Mouse (Mus musculus) lung, adult 18-20 months (tissue): ENCODE results near the gene Fam57a.
A peak's percentile ranks its signal among the peaks of the same experiment; 100 is the strongest.

Experiments
- DNase-seq, 2 experiments: peaks; one replicate each; pipeline ENCODE4 v3.0.0; 2022; ENCODE audit warnings: mixed read lengths in 2 of 2

Fam57a gene

DNA sequence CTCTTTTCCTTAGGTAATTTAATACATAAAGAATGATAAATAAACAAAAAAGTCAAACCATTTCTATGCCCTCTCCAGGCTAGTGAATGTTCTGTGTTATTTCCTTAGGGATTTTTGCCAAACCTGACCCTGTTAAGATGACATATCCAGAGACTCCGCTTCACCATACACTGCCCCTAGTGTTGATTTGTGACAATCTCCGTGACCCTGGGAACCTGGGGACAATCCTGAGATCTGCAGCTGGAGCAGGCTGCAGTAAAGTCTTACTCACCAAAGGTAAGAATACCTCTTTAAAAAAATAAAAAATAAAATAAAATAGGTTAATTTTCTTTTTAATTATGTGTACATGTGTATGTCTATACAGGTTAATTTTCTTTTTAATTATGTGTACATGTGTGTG lies 67.8 kb downstream of the Fam57a start:
- no peak for DNase-seq

DNA sequence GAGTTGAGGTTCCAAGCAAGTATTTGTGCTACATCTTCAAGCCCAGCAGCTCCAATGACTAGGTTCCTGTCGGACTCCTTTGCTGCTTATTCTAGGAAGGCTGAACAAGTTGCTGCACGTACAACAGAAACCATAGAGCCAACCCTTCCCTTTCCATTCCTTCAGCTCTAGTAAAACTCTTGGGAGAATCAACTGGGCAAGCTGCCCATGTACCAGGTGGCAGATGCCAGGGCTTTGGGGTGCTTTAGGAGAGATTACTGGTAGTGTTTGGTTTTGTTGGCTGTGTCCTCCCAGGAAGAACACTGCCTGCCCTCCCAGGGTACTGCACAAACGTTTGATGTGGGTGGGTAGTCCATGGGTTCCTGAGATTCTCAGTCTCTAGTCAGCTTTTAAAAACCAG lies 72.6 kb downstream of the Fam57a start:
- DNase-seq: no peak

DNA sequence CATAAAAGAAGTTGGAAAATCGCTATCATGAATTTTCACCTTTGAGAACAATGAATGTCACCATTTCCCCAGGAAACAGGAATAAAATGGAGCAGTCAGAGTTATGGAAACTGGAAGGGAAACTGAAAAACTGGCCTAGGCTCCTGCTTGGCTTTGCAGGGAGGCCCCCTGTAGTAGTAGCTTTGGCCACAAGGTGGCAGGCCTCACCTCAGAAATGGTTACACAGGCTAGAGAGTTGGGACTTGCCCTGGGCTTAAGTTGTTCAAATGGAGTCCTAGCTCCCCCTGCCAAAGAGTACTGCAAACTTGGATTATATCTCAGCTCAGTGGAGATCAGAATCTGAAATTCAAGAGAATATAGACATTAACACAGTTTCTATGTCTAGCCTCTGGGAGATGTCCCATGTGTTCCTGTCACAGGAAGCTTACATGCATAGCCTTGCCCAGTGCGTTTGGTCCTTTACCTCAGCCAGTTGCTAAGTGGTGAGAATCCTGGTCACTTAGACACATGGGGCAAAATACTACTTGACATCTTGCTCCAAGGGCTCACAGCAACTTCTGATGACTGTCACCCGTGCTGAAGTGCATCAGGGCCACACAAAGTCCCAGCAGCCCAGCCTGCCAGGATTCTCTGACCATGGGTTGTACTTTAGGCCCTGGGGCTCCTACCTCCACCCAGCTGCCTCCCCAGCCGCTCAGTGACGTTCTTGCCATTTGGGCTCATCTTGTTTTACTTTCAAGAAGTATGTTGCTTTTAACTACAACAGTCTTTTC lies 73.9 kb downstream of the Fam57a start:
- DNase-seq: peak; percentile 80 to 86

DNA sequence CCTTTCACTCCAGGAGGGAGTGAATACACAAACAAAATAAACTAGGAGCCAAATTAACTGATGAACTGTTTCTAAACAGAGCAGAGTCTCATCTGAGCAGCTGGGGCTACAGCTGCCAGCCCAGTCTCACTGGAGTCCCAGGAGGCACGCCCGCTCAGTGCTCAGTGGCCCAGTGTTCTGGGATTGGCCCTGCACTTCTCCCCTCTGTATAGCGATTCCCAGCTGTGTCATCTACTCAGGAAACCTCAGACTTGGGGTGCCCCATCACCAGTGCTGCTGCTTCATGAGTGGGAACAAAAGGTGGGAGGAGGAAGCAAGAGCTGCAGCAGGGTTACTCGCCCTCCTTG lies 74.4 kb downstream of the Fam57a start:
- no peak for DNase-seq

DNA sequence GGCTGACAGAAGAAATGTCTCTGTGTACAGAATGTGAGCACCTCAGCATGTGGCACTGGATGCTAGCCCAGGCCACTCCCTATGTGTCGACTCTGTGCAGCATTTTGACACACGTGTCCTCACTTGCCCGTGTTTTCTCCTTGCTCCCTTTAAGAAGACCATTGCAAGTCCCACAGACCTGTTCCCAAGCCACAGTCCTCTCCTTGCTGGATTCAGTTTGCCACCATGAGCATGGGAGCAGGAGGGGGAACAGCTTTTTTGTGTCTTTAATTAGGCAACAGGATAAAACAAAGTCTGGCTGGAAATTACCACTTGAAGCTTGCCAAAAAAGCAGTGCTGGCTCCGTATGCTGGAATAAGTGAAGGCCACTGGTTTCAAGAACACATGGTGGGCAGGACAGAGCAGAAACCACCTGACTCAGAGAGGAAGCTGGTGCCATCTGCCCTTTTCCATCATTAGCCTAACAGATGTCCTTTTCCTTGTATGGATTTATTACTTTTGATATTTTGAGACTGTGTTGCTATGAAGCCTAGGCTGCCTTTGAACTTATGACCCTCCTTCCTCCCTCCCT lies 76.0 kb downstream of the Fam57a start:
- no peak for DNase-seq

DNA sequence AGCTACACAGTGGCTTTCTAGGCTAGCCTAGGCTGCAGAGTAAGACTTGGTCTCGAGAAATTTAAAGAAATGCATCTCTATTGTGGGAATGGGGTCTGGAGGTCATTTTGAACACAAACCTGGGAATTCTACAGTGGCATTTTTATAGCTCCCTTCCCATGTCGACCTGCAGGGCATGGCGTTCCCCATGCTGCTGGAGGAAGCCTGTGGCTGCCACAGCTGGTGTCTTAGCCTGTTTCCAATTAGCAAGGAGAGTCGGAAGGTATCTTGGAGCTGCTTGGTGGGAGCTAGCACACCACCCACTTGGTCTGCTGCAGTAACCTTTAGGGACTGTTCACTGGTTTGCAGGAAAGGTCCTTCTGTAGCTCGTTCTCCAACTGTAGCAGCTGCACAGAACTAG lies 76.7 kb downstream of the Fam57a start:
- no peak for DNase-seq

DNA sequence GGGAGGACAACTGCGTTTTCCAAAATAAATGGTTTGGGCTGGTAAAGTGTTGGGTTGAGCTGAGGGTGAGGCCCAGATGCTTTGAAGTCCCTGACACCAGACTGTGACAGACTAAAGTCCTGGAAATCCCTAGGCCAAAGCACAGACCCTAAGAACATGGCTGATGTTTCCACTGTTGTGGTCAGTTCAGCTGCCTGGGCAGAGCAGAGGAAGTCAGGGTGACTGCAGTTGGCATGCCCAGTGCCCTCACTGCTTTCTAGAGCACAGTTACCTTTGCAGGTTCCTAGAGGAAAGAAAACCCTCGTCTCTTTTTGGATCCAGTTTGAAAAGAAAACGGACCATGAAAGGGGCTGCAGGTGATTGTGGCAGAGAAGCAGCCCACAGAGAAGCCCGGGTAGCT lies 77.9 kb downstream of the Fam57a start:
- DNase-seq: no peak

DNA sequence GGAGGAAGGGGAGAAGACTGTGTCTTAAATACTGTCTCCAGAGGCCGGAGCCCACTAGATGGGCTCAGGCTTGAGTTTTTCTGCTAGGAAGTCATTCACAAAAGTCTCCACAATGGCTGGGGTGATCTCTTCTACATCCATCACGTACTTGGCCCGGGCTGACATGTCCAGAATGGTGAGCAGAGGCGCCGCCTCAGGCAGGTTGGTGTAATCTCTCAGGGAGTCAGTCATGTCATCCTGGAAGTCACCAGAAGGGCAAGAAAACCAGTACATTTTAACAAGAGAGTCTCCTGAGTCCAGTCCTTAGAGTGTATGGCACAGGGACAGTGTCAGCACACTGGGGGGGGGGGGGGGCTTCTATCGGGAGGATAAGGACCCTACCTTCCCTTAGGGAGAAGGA lies 79.0 kb downstream of the Fam57a start:
- no peak for DNase-seq

DNA sequence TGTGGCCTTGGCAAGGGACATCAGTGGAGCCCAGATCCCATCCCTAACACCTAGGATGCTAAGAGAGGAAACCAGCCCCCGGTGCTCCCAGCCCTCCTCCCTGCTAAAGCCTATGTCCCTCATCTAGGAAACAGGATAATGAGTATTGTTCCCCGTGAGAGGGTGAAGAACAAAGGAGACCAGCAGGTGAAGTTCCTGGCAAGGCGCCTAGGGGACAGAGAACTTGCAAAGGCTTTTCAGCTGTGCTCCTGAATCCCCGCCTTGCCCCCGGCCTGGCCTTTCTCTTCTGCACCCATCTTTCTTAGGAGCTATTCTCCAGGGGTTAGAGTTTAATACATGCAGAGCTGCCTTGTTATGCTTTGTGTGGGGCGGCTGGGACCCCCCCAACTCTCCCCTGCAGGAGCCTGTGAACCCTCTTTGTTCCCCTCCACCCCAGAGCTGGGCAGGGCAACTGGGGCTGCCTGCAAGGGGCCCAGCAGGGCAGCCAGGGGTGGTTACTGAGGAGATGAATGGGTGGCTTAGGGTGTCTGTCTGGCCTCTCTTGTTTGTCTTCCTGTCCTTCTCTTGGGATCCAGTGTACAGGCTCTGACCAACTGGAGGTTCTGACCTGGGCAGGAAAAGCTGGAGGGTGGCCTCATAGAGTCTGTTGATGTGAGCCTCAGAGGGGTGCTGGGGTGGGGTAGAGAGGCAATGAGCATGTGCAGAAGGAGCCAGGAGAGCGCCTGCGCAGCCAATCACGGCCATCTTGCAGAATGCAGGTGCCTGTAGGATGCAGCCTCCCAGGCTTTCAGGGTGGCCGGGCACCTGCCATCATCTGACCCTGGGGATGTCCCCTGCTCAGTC lies 81.0 kb downstream of the Fam57a start:
- DNase-seq: no peak

DNA sequence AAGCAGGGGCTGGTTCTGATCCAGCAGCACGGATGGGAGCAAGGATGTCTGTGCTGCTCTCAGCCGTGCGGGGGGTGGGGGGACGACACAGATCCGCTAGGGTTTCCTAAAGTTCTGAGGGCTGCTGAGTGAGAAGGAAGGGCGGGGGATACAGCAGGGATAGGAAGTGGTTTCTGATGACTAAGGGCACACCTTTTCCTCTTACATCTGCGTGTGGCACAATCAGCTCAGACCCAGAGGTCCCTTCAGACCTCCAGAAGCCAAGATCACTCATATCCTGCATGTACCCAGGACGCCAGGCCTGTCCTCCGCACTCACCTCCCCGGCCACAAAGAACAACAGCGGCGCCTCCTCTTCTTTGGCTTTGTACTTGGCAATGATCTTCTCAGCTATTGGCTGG lies 81.8 kb downstream of the Fam57a start:
- DNase-seq: peak in 1 of 2 experiments; percentile 13

DNA sequence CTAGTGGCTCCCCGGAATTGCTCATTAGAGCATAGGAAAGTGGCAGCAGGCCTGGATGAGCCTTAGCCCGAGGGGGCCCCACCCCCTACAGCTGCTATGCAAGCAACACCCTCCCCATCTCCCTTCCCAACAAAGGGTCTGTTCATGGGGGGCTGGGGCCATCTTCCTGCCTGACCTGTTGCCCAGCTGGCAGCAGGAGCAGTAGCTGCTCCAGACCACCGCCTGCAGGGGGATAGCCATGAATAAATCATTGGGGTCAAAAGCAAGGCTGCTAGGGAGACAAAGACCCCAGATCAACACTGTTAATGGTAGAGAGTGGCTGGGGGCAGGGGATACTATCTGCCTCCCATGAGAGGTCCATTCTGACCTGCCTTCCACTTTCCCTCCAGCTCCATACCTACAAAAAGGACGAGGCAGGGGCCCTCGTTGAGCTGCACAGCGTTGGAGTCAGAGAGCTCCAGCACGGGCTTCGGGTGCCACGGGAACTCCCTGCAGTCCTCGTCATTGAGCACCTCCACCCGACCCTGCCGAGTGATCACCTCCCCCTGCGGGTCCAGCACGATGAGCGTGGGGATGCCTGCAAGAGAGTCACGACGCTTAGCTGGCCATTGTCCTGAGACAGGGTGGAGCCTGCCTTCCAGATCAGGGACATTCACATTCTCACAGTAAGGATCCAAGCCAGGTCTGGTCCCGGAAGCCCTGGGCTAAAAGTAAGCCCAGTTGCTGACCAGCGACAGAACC lies 83.3 kb downstream of the Fam57a start:
- DNase-seq: no peak
